Mouse (Mus musculus) Patski (cell line): ENCODE results near the gene Gm47995. TPM values are rescaled to one million over a fixed set of nuclear protein-coding genes. Genes with fewer than 3 reads are reported as not detected.
"Not testable (repeated sequence)": the region's sequence is repeated elsewhere in the genome, so short reads cannot be mapped to it uniquely, and the experiment has no call there.

ENCODE experiments used
- ATAC-seq: fragments of 100-300 bp; one replicate; pipeline ENCODE4 v1.8.0; 2021
- CTCF ChIA-PET: fragments of 350-600 bp; sonication (Branson Sonifier 250); formaldehyde crosslinking; loops from one replicate; lab custom pipeline; 2022; ENCODE audit warnings: inconsistent platforms; lab: Charles Lee
- POLR2A ChIA-PET: fragments of 350-600 bp; sonication (Branson Sonifier 250); formaldehyde crosslinking; loops from one replicate; lab custom pipeline; 2022; ENCODE audit warnings: antibody characterized with exemption, inconsistent platforms; lab: Charles Lee
- DNase-seq: peaks from one replicate; pipeline ENCODE4 v3.0.0-alpha.2; 2011; ENCODE audit warnings: low read depth, low spot score
- H3K27me3 ChIP-seq: fragments of 371-371 bp; one replicate; pipeline ENCODE4 v1.5.1; 2021
- CTCF ChIP-seq: fragments of 100-300 bp; IDR thresholded peaks from one replicate; pipeline ENCODE4 v1.5.1; 2021
- in situ Hi-C: fragments of 300-500 bp; cut with MboI; formaldehyde crosslinking; loops from 3 replicates; pipeline ENCODE4 v1.11.1; 2018; ENCODE audit warnings: low pct_unique_long_range_greater_than_20kb, mixed read lengths
- polyA plus RNA-seq: library from polyadenylated mRNA; unstranded; gene quantifications from one replicate; pipeline ENCODE4 v1.2.3, GENCODE M21; 2021

The Gm47995 gene
- polyA plus RNA-seq, 1 experiment from 2014 or later: not detected

DNA sequence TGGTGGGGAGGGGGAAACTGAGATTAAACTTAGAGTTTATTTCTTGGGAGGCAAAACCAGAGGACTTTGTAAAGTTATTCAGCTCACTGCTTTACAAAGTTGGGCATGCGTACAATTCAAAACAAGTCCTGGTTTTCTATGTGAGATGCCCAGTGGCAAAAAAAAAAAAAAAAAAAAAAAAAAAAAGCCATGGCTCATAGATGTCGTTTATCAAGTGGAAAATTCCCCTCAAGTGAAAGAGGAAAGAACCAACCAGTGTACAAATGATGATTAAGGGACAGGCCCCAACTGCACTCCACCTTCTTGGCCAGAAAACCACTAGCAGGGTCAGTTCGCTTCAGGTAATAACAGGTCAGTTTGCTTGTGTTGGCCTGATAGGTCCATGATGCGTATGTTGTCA lies 9.8 kb upstream of the Gm47995 start:
- ATAC-seq (no peak), DNase-seq (no peak)
- TF ChIP-seq CTCF: no peak
- no peaks in the 10 kb centered on the region for H3K27me3 ChIP-seq
- CTCF ChIA-PET: no interaction called here
- POLR2A ChIA-PET: no interaction called here
- in situ Hi-C loops: no loop called here

DNA sequence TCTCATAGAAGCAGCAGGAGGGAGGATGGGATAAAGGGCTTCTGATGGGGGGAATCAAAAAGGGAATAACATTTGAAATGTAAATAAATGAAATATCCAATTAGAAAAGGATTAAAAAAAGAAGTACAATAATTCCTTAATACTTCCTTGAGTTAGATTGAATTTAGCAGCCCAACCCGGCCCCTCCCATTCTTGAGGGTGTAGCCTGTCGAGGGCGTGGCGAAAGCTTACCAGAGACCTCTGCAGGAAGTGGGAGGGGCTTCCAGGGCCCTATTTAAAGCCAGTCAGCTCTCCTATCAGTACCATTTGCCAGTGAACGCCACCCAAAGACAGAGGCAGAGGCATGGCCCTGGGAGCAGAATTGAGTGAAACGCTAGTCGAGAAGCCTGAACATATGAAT lies 6.2 kb upstream of the Gm47995 start, which contains the start of gene Gm8947:
Gene Gm8947, plus strand, starts transcription at position 302 of the 400 bp plus-strand sequence.
- H3K27me3 ChIP-seq, CTCF ChIA-PET, DNase-seq, ATAC-seq, in situ Hi-C loops, POLR2A ChIA-PET: not testable (repeated sequence)

- CTCF ChIA-PET, DNase-seq, H3K27me3 ChIP-seq, in situ Hi-C loops, POLR2A ChIA-PET, ATAC-seq: not testable (repeated sequence)
These were observed 5.5 kb upstream of the Gm47995 start for GRCm38 (mm10) chr1:151192739-151193138.

DNA sequence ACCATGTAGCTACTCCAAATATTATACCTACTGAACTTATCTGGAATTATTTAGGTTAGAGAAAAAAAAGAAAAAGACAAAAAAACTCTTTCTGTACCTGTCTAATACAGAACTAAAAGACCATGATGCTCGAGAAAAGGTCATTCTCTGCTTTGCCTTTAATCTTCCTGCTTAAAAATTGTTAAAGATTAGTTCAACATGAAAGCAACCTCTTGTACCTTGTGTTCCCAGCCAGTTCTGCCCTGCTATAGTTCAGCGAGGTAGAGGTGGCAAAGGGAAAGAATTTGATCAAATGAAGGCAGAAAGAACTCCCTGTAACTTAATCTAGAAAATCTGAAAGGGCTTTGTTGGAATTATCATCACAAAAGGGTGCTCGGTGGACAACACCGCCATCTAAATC lies 2.3 kb upstream of the Gm47995 start:
- H3K27me3 ChIP-seq, DNase-seq, ATAC-seq, POLR2A ChIA-PET, in situ Hi-C loops, CTCF ChIA-PET: not testable (repeated sequence)

DNA sequence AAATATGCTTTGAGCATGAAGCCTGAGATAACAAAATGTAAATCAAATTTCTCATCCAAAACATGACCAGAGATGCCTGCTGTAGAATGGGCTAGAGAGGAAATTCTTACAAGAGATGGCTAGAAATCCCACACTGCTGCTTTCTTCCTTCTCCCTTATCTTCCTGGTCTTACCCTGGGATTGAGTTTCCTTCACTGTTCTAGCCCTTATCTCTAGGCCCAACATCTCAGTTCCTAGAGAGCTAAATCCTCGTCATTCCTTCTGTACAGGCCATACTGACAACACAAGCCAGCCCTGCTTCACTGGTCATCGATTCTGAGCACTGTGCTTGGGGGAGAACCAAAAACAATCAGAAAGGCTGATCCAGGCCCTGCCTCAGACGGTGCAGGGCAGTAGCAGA lies 1.6 kb upstream of the Gm47995 start:
- ATAC-seq, H3K27me3 ChIP-seq, in situ Hi-C loops, DNase-seq, POLR2A ChIA-PET, CTCF ChIA-PET: not testable (repeated sequence)

- in situ Hi-C loops, POLR2A ChIA-PET, ATAC-seq: not testable (repeated sequence)
These were observed 2.4 kb downstream of the Gm47995 start for GRCm38 (mm10) chr1:151200620-151201019.

GRCm38 (mm10) chr1:151202771-151203170 lies 4.5 kb downstream of the Gm47995 start:
- ATAC-seq, DNase-seq, H3K27me3 ChIP-seq, in situ Hi-C loops, POLR2A ChIA-PET, CTCF ChIA-PET: not testable (repeated sequence)

More at GRCm38 (mm10) chr1:151200620-151201019, 2.4 kb downstream of the Gm47995 start:
- DNase-seq, CTCF ChIA-PET, H3K27me3 ChIP-seq: not testable (repeated sequence)

GRCm38 (mm10) chr1:151203818-151204217 lies 5.6 kb downstream of the Gm47995 start, which contains the start of gene 3110040M04Rik:
Gene 3110040M04Rik (plus strand): TSS chr1:151204121.
- in situ Hi-C loops, POLR2A ChIA-PET, ATAC-seq, H3K27me3 ChIP-seq, DNase-seq, CTCF ChIA-PET: not testable (repeated sequence)

- DNase-seq, ATAC-seq, POLR2A ChIA-PET, H3K27me3 ChIP-seq, in situ Hi-C loops, CTCF ChIA-PET: not testable (repeated sequence)
These were observed 10.2 kb downstream of the Gm47995 start for GRCm38 (mm10) chr1:151208493-151208892.

- H3K27me3 ChIP-seq, ATAC-seq, CTCF ChIA-PET, in situ Hi-C loops, DNase-seq, POLR2A ChIA-PET: not testable (repeated sequence)
These were observed 10.7 kb downstream of the Gm47995 start for GRCm38 (mm10) chr1:151208944-151209343.

GRCm38 (mm10) chr1:151209824-151210355 lies 11.6 kb downstream of the Gm47995 start, which contains the start of gene Gm47996:
Gene Gm47996 (plus strand): TSS chr1:151210131.
- not testable (repeated sequence) for H3K27me3 ChIP-seq, DNase-seq

GRCm38 (mm10) chr1:151211666-151212065 lies 13.4 kb downstream of the Gm47995 start:
- CTCF ChIA-PET, DNase-seq, POLR2A ChIA-PET, H3K27me3 ChIP-seq, ATAC-seq: not testable (repeated sequence)
- in situ Hi-C loops: loop anchor here (10.0 kb wide), 1 partner anchor 47 kb away; no protein-coding TSS in a partner anchor

More at GRCm38 (mm10) chr1:151209824-151210355, 11.6 kb downstream of the Gm47995 start, which contains the start of gene Gm47996:
- in situ Hi-C loops: loop anchor here (10.0 kb wide), 1 partner anchor 45 kb away; no protein-coding TSS in a partner anchor
- CTCF ChIA-PET, POLR2A ChIA-PET, ATAC-seq: not testable (repeated sequence)
